Mouse (Mus musculus) C2C12 (cell line): ENCODE results near the gene Cand1. TPM values are rescaled to one million over a fixed set of nuclear protein-coding genes. Genes with fewer than 3 reads are reported as not detected.

ENCODE experiments used
- H3K27me3 ChIP-seq: one replicate; pipeline ENCODE4 v1.6.1; 2011; ENCODE audit not compliant: control insufficient read depth, insufficient read depth, insufficient read length
- H3K36me3 ChIP-seq: one replicate; pipeline ENCODE4 v1.6.1; 2011; ENCODE audit not compliant: control insufficient read depth, insufficient read depth
- H3K4me3 ChIP-seq: one replicate; pipeline ENCODE4 v1.5.1; 2011; ENCODE audit warnings: mild to moderate bottlenecking, control low read depth; ENCODE audit not compliant: poor library complexity, insufficient read depth, severe bottlenecking
- H3K79me2 ChIP-seq: one replicate; pipeline ENCODE4 v1.6.1; 2011; ENCODE audit not compliant: control insufficient read depth, insufficient read depth
- H3K79me3 ChIP-seq: one replicate; pipeline ENCODE4 v1.6.1; 2011; ENCODE audit warnings: low read depth, control low read depth
- H3ac ChIP-seq: one replicate; pipeline ENCODE3; 2011; ENCODE audit warnings: low read depth; ENCODE audit not compliant: control insufficient read depth, insufficient read length
- CEBPB ChIP-seq: IDR thresholded peaks from one replicate; pipeline ENCODE4 v1.6.1; 2011; ENCODE audit warnings: low read depth, mild to moderate bottlenecking, control low read depth, moderate library complexity
- CTCF ChIP-seq: IDR thresholded peaks from one replicate; pipeline ENCODE4 v1.5.1; 2011; ENCODE audit not compliant: control insufficient read depth, insufficient read depth, insufficient read length
- FOSL1 ChIP-seq: IDR thresholded peaks from one replicate; pipeline ENCODE4 v1.8.0; 2011; ENCODE audit warnings: mild to moderate bottlenecking, low read length; ENCODE audit not compliant: poor library complexity, insufficient read depth, severe bottlenecking
- MAX ChIP-seq: IDR thresholded peaks from one replicate; pipeline ENCODE4 v1.6.1; 2011; ENCODE audit warnings: mild to moderate bottlenecking, control low read depth
- MYOD1 ChIP-seq: IDR thresholded peaks from one replicate; pipeline ENCODE4 v1.6.1; 2011; ENCODE audit warnings: low read depth; ENCODE audit not compliant: control insufficient read depth, insufficient read length
- MYOG ChIP-seq: IDR thresholded peaks from one replicate; pipeline ENCODE4 v1.6.1; 2011; ENCODE audit not compliant: control insufficient read depth, insufficient read length; ENCODE audit errors: extremely low read depth
- USF1 ChIP-seq: IDR thresholded peaks from one replicate; pipeline ENCODE4 v1.6.1; 2011; ENCODE audit warnings: low read depth, mild to moderate bottlenecking, control low read depth, moderate library complexity
- polyA plus RNA-seq: library from polyadenylated mRNA; unstranded; fragments of >200 nt; fragmentation: generic; extraction: Trizol; gene quantifications from one replicate; pipeline ENCODE4 v1.2.1, GENCODE M21; 2012; ENCODE audit warnings: missing spikeins

Cand1 gene
- polyA plus RNA-seq, 1 experiment: 55.5 TPM

DNA sequence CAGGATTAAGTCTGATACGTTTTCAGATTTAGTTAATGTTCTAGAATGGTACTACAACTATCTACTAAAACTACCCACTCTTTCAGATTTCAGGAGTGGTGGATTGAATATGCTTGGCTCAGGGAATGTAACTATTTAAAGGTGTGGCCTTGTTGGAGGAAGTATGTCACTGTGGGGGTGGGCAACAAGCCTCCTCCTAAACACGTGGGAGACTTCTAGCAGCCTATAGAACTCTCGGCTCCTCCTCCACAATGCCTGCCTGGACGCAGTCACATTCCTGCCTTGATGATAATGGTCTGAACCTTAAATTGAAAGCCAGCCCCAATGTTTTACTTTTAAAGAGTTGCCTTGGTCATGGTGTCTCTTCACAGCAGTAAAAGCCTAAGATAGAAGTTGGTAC is 16.2 kb downstream of the Cand1 start:
- Histone ChIP-seq H3K36me3 (peaks cover 87% of the 10 kb centered on the region), H3ac (no peak overlapping the region), H3K79me2 (peaks cover 100% of the 10 kb centered on the region), H3K27me3 (no peaks in the 10 kb centered on the region), H3K4me3 (no peak overlapping the region), H3K79me3 (peaks cover 93% of the 10 kb centered on the region)
- TF ChIP-seq MYOD1 (no peak), USF1 (no peak), FOSL1 (no peak), CEBPB (no peak)

DNA sequence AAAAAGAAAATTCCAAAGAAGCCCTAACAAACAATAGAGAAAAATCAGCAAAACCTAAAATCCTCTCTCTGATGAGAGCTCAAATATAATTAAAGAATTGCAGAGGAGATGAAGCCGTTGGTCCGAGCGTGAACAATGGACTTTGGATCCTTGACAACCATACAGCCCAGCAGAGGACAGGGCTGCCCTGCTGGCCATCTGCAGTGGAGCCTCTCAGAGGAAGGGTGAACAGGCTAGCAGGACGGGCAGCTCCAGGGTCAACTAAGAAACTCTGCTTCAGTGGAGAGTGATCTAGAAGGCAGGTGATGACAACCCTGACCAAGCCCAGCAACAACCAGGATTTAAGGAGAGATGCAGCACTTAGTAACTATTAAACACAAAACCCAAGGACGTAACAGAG is 18.2 kb downstream of the Cand1 start:
- H3K36me3 ChIP-seq: peaks cover 92% of the 10 kb centered on the region
- no peak overlapping the region for H3K4me3 ChIP-seq
- TF ChIP-seq MAX: no peak
- no peak for TF ChIP-seq MYOG
- no peak for TF ChIP-seq CEBPB
- TF ChIP-seq FOSL1: no peak
- TF ChIP-seq MYOD1: no peak
- no peak for TF ChIP-seq CTCF
- no peak for TF ChIP-seq USF1
- no peak overlapping the region for H3ac ChIP-seq
- H3K79me2 ChIP-seq: peaks cover 94% of the 10 kb centered on the region
- no peaks in the 10 kb centered on the region for H3K27me3 ChIP-seq
- H3K79me3 ChIP-seq: peaks cover 84% of the 10 kb centered on the region

DNA sequence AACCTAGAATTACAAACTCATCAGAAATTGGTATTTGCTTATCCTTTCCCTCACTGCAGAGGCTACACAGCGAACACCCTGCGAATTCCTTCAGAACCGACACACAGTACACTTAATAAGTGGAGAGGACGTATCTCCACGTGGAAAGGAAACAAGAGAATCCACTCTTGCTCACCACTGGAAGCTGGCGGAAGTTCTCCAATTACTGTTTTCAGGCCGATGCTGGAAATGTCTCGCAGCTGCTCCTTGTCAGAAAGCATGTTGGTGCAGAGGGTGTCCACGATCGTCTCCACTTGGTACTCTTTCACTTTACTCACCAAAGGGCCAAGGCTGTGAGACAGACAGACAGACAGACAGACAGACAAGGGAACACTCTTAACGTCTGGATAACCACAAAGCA is 20.4 kb downstream of the Cand1 start:
- Histone ChIP-seq H3K79me3 (peaks cover 63% of the 10 kb centered on the region), H3K36me3 (peaks cover 92% of the 10 kb centered on the region), H3K27me3 (no peaks in the 10 kb centered on the region), H3K4me3 (no peak overlapping the region), H3K79me2 (peaks cover 72% of the 10 kb centered on the region), H3ac (no peak overlapping the region)
- TF ChIP-seq USF1 (no peak), CEBPB (no peak), FOSL1 (no peak), MYOD1 (peak; percentile 18), MAX (no peak)

DNA sequence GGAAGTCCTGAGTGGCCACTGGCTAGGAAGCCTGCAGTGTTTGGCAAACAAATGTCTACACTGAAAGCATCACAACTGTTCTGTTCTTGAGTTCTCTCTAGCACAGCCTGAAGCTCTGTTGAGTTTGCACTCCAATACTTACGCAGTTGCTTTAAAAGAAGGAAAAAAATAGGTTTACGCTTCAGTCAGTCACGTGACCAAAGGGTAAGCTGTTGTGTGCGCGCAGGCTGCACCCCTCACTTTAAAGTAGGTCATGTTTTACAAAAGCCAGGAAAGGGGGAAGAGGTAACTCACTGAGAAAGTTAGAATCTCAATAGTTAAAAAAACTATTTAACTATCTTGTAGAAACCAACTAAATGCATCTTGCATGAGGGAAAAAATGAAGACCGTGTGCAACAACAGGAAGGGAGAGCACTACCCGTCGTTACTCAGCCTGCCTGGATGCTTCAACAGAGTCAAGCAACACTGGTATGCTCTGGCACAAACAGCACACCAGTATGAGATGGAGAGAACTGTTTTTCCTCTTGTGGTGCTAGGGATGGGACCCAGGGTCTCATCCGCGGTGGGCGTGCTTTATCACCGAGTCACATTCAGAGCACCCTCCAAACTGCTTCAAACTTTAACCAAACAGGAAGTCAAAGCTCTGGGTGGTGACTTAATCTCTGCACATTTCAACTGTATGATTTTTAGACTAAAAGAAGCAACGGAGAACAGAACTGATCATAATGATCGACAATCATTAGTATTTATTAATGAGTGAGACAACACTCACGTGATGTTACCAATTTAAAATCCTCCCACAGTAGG is 21.4 kb downstream of the Cand1 start:
- H3ac ChIP-seq: no peak overlapping the region
- H3K4me3 ChIP-seq: no peak overlapping the region
- H3K36me3 ChIP-seq: peaks cover 93% of the 10 kb centered on the region
- H3K79me3 ChIP-seq: peaks cover 53% of the 10 kb centered on the region
- peaks cover 66% of the 10 kb centered on the region for H3K79me2 ChIP-seq
- TF ChIP-seq FOSL1: no peak
- no peak for TF ChIP-seq MYOD1
- no peak for TF ChIP-seq CEBPB
- no peak for TF ChIP-seq USF1
- H3K27me3 ChIP-seq: no peaks in the 10 kb centered on the region

DNA sequence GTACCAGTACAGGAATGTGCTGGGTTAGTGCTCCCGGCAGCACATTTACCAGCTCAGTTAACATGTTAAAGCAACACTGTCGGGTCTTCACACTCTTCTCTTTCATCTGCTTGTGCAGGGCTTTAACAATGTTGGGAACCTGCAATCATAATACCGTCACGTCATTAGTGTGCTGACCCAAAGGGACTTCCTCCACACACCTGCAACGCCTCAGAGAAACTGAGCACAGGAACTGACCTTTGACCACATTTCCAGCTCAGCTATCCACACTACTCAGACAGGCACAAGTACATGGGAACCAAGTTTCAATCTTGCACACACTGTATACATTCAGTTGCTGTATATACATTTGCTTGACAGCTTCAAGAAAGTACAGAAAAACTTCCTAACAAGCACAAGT is 27.4 kb downstream of the Cand1 start:
- Histone ChIP-seq H3K36me3 (peaks cover 99% of the 10 kb centered on the region), H3K79me3 (peaks cover 6% of the 10 kb centered on the region), H3K4me3 (no peak overlapping the region), H3K27me3 (no peaks in the 10 kb centered on the region), H3ac (no peak overlapping the region), H3K79me2 (peaks cover 26% of the 10 kb centered on the region)
- TF ChIP-seq MYOD1 (no peak), MAX (no peak), FOSL1 (no peak), MYOG (no peak), CEBPB (no peak), USF1 (no peak), CTCF (no peak)

DNA sequence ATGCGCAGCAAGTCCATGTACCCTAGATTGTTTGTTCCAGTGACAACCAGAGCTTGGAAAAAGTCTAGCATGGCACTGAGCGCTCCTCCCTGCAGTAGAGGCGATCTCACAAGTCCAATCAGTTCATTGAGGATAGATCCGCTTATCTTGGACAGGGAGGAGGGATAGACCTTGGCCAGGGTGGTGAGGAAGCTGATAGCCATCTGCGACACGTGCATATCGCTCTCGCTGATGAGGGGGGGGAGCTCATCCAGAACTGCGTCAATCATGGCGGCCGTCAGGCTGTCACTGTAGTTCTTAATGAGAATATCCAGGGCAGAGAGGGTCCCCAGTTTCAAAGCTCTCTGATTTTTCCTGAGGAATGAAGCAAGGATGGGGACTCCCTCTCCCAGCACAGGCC is 28.6 kb downstream of the Cand1 start:
- no peak overlapping the region for H3ac ChIP-seq
- peaks cover 4% of the 10 kb centered on the region for H3K79me3 ChIP-seq
- peaks cover 99% of the 10 kb centered on the region for H3K36me3 ChIP-seq
- H3K4me3 ChIP-seq: no peak overlapping the region
- no peaks in the 10 kb centered on the region for H3K27me3 ChIP-seq
- TF ChIP-seq MAX: no peak
- no peak for TF ChIP-seq MYOG
- no peak for TF ChIP-seq USF1
- no peak for TF ChIP-seq FOSL1
- TF ChIP-seq MYOD1: no peak
- no peak for TF ChIP-seq CTCF
- no peak for TF ChIP-seq CEBPB
- peaks cover 24% of the 10 kb centered on the region for H3K79me2 ChIP-seq
